Mouse (Mus musculus) liver, postnatal 0 days (tissue): ENCODE measurements around the gene Utp20. TPM values are rescaled to one million over a fixed set of nuclear protein-coding genes. Genes with fewer than 3 reads are reported as not detected.

Experiments
- ATAC-seq: fragments of 200-750 bp; cut with Nextera tagmentation; 2 replicates; pipeline ENCODE4 v1.8.0; 2017; ENCODE audit warnings: mild to moderate bottlenecking, moderate library complexity
- DNase-seq: peaks from one replicate; pipeline ENCODE4 v3.0.0-alpha.2; 2016
- H3K27ac ChIP-seq: fragments of 300-500 bp; sonication (generic); 2 replicates; pipeline ENCODE4 v1.5.1; 2014; ENCODE audit warnings: antibody characterized with exemption, moderate library complexity, mild to moderate bottlenecking, low read depth
- H3K27me3 ChIP-seq: fragments of 300-500 bp; sonication (generic); 2 replicates; pipeline ENCODE4 v1.6.1; 2014; ENCODE audit warnings: low read length, control low read depth, mixed read lengths; ENCODE audit not compliant: insufficient read depth
- H3K36me3 ChIP-seq: fragments of 300-500 bp; sonication (generic); replicated peaks from 2 replicates; pipeline ENCODE4 v1.6.1; 2014; ENCODE audit warnings: mild to moderate bottlenecking, control low read depth, low read length, moderate library complexity, mixed read lengths; ENCODE audit not compliant: insufficient read depth
- H3K4me1 ChIP-seq: fragments of 300-500 bp; sonication (generic); 2 replicates; pipeline ENCODE4 v1.6.1; 2014; ENCODE audit warnings: antibody characterized with exemption, mild to moderate bottlenecking, control low read depth; ENCODE audit not compliant: insufficient read depth
- H3K4me2 ChIP-seq: fragments of 300-500 bp; sonication (generic); 2 replicates; pipeline ENCODE4 v1.6.1; 2014; ENCODE audit warnings: low read depth, mild to moderate bottlenecking, low read length, moderate library complexity, mixed read lengths
- H3K4me3 ChIP-seq: fragments of 300-500 bp; sonication (generic); 2 replicates; pipeline ENCODE4 v1.5.1; 2014; ENCODE audit warnings: low read depth, low read length
- H3K9ac ChIP-seq: fragments of 300-500 bp; sonication (generic); replicated peaks from 2 replicates; pipeline ENCODE4 v1.6.1; 2014; ENCODE audit warnings: mild to moderate bottlenecking, moderate library complexity
- H3K9me3 ChIP-seq: fragments of 300-500 bp; sonication (generic); 2 replicates; pipeline ENCODE4 v1.6.1; 2016; ENCODE audit warnings: mild to moderate bottlenecking, control low read depth, low read length, mixed read lengths
- CTCF ChIP-seq: sonication (generic); IDR thresholded peaks from 2 replicates; pipeline ENCODE4 v1.5.1; 2016; ENCODE audit warnings: antibody characterized with exemption, low read depth
- EP300 ChIP-seq: IDR thresholded peaks from 2 replicates; pipeline ENCODE4 v1.6.1; 2016; ENCODE audit warnings: antibody characterized with exemption, low read depth, mild to moderate bottlenecking
- WGBS: fragments of 180-500 bp; shearing (Covaris S2); extraction: QIAGEN DNeasy Blood & Tissue Kit; methylation state at CpG from one replicate; pipeline ENCODE4 v1.1.7; 2014; ENCODE audit not compliant: insufficient replicate concordance; 5-methylcytosine and 5-hydroxymethylcytosine counted together
- polyA plus RNA-seq: library from polyadenylated mRNA; unstranded; fragments of >200 nt; fragmentation: Nextera tagmentation; extraction: Ambion mirVana; gene quantifications from 2 replicates; pipeline ENCODE4 v1.2.1, GENCODE M21; 2015

Gene Utp20
- polyA plus RNA-seq, 1 experiment from 2014 or later = 3.6 TPM

GRCm38 (mm10) chr10:88727128-88727527 lies 99.5 kb downstream of the Utp20 start:
- peak; percentile 45 for DNase-seq
- no peak for ATAC-seq
- 32% methylated on average over 1 of the region's 1 CpGs for WGBS

GRCm38 (mm10) chr10:88725343-88725742 lies 101.3 kb downstream of the Utp20 start:
- H3K4me2 ChIP-seq = no peak overlapping the region
- ATAC-seq (no peak), DNase-seq (no peak)
- H3K4me1 ChIP-seq = peaks cover 2% of the 10 kb centered on the region
- 33% methylated on average over 2 of the region's 2 CpGs for WGBS
- H3K36me3 ChIP-seq = no peaks in the 10 kb centered on the region
- H3K9me3 ChIP-seq = no peaks in the 10 kb centered on the region
- no peak overlapping the region for H3K27ac ChIP-seq
- H3K27me3 ChIP-seq = no peaks in the 10 kb centered on the region
- TF ChIP-seq CTCF (peak; percentile 69), EP300 (no peak)
- H3K4me3 ChIP-seq = no peak overlapping the region
- H3K9ac ChIP-seq = no peak overlapping the region

More at GRCm38 (mm10) chr10:88727128-88727527, 99.5 kb downstream of the Utp20 start:
- Histone ChIP-seq H3K9ac (no peak overlapping the region), H3K27me3 (no peaks in the 10 kb centered on the region), H3K4me3 (no peak overlapping the region), H3K27ac (no peak overlapping the region), H3K4me2 (no peak overlapping the region), H3K9me3 (no peaks in the 10 kb centered on the region), H3K4me1 (peaks cover 5% of the 10 kb centered on the region), H3K36me3 (no peaks in the 10 kb centered on the region)
- TF ChIP-seq EP300 = no peak
- TF ChIP-seq CTCF = peak; percentile 64

GRCm38 (mm10) chr10:88719618-88720017 lies 107.0 kb downstream of the Utp20 start:
- H3K36me3 ChIP-seq = no peaks in the 10 kb centered on the region
- H3K9me3 ChIP-seq = no peaks in the 10 kb centered on the region
- 47% methylated on average over 1 of the region's 1 CpGs for WGBS
- no peak overlapping the region for H3K4me3 ChIP-seq
- TF ChIP-seq CTCF (no peak), EP300 (no peak)
- H3K27me3 ChIP-seq = no peaks in the 10 kb centered on the region
- no peak overlapping the region for H3K4me2 ChIP-seq
- DNase-seq = no peak
- H3K9ac ChIP-seq = no peak overlapping the region
- no peak overlapping the region for H3K27ac ChIP-seq
- H3K4me1 ChIP-seq = no peaks in the 10 kb centered on the region
- no peak for ATAC-seq

GRCm38 (mm10) chr10:88717756-88718025 lies 108.9 kb downstream of the Utp20 start:
- no peaks in the 10 kb centered on the region for H3K4me1 ChIP-seq
- no peak overlapping the region for H3K4me2 ChIP-seq
- no peak overlapping the region for H3K27ac ChIP-seq
- no peak overlapping the region for H3K9ac ChIP-seq
- no peaks in the 10 kb centered on the region for H3K27me3 ChIP-seq
- ATAC-seq (no peak), DNase-seq (no peak)
- H3K4me3 ChIP-seq = no peak overlapping the region
- H3K36me3 ChIP-seq = no peaks in the 10 kb centered on the region
- TF ChIP-seq CTCF = no peak
- no peak for TF ChIP-seq EP300
- 47% methylated on average over 2 of the region's 2 CpGs for whole genome bisulfite sequencing
- H3K9me3 ChIP-seq = no peaks in the 10 kb centered on the region

- Histone ChIP-seq H3K9ac (no peak overlapping the region), H3K4me3 (no peak overlapping the region), H3K9me3 (no peaks in the 10 kb centered on the region), H3K36me3 (no peaks in the 10 kb centered on the region), H3K4me2 (no peak overlapping the region), H3K27ac (no peak overlapping the region), H3K4me1 (no peaks in the 10 kb centered on the region), H3K27me3 (no peaks in the 10 kb centered on the region)
- 56% methylated on average over 13 of the region's 13 CpGs for WGBS
- no peak for ATAC-seq
- TF ChIP-seq CTCF (no peak), EP300 (no peak)
- DNase-seq = no peak
These were observed 109.4 kb downstream of the Utp20 start for GRCm38 (mm10) chr10:88716986-88717755.

- Histone ChIP-seq H3K36me3 (no peaks in the 10 kb centered on the region), H3K4me3 (no peak overlapping the region), H3K9ac (no peak overlapping the region), H3K4me1 (no peaks in the 10 kb centered on the region), H3K27me3 (no peaks in the 10 kb centered on the region), H3K4me2 (no peak overlapping the region), H3K9me3 (no peaks in the 10 kb centered on the region), H3K27ac (no peak overlapping the region)
- TF ChIP-seq EP300 (no peak), CTCF (no peak)
- ATAC-seq = no peak
- no peak for DNase-seq
- 80% methylated on average over 6 of the region's 6 CpGs for WGBS
These were observed 111.0 kb downstream of the Utp20 start for GRCm38 (mm10) chr10:88715621-88716020.
